Mouse (Mus musculus): ENCODE measurements around the gene 1300017J02Rik.

DNA sequence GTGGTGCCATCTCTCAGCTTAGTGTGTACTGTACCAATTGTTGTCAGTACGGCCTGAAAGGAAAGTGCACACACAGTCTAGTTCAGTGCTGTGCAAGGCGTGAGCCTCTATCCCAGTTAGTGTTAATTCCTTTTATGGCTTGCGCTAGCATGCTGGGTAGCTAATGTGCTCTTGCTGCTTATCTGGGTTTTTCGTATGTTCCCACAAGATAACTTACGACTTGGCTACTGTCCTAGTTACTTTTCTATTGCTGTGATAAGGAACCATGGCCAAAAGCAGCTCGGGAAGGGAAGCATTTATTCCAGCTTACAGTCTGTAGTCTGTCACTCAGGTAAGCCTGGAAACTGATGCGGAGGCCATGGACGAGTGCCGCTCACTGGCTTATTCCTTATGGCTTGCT, 21.6 kb upstream of the 1300017J02Rik start:
- no peak for TF ChIP-seq CTCF (IDR thresholded peaks at IDR 0.05)
- TF ChIP-seq EP300 (IDR thresholded peaks at IDR 0.05; ENCODE audit: insufficient read depth, low read depth, low read length): no peak
